Mouse (Mus musculus) gastrocnemius, adult 18-20 months (tissue): ENCODE data around the gene Tjp1. TPM values are rescaled to one million over a fixed set of nuclear protein-coding genes. Genes with fewer than 3 reads are reported as not detected.

Experiments used
- DNase-seq: peaks from one replicate; pipeline ENCODE4 v3.0.0; 2021; ENCODE audit warnings: low spot score
- total RNA-seq, 2 experiments: library from RNA; stranded (reverse); gene quantifications; 2 replicates each; pipeline ENCODE4 v1.2.3; 2021

The Tjp1 gene
- total RNA-seq, 2 experiments from 2014 or later: 14.9 to 16.6 TPM

DNA sequence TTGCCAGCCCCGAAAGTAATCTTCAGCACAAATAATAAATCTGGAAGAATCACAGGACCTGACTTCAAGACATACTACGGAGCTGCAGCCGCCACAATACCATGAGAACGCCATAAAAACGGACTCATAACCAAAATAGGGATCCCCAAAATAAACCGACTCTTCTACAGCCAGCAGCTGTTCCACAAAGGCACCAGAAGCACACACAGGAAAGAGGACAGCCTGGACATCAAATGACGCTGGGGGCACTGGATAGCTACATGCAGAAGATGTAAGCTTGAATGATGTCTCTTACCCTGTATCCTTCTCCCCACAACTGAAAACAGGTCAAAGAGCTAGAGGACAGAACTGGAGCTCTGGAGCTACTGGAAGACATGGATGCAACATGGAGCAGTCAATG, 138.0 kb downstream of the Tjp1 start:
- no peak for DNase-seq

DNA sequence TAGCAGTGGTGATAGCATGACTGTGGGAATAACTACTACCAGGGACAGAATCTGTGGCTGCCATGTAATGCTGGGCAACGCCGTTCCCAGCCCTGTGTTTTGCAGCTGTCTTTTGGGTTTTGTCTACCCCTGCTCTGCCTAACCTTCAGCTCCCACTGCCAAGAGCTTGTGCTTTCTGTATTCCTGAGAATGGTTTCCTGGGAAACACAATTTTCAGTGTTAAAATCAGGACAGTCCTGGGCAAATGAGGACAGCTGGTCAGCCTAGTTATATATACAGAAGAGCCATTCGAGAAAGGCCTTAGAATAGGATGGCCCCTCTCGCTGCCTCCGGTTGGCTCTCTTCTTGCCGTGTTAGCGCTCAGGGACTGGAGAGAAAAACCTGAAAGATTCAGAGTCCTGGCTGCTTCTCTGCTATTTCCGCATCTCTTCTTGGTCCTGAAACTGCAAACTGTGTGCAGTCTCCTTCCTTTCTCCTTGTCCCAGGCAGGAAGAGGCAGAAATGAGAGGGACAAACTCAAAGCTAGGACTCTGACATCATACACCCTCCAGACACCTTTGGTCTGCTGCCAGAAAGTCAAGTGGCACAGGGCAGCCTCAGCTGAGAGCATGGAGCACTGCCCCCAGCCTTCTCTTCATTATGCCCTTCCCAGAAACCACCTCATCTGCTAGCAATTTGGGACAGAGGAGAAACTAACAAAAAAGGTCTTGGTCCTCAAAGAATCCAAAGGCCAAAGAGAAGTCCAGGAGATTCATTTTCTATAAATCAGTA, 139.2 kb downstream of the Tjp1 start:
- DNase-seq: no peak

DNA sequence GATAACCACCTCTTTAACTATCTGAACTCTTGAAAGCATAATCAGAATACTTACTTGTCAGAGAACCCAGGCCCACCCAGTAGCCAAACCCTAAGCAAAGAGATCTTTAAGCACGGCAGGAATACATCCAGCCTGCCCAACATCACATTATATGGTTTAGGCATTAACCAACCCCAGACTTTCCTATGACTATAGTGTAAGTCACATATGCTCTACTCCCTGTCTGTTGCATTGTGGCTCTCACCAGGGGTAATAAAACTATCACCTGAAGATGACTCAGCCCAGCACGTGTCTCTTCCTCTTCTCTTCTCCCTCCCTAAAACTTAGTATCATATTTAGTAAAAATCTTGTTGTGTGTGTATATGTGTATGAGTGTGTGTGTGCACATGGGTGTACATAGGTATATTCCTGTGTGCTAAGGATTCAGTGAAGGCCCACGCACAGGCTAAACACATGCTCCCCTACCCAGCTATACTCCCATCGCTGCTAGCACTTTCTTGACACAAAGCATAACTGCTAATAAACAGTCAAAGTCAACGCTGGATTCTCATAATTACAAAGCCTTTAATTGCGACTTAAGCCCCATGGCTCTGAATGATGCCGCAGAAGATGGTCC, 139.9 kb downstream of the Tjp1 start:
- DNase-seq: no peak

DNA sequence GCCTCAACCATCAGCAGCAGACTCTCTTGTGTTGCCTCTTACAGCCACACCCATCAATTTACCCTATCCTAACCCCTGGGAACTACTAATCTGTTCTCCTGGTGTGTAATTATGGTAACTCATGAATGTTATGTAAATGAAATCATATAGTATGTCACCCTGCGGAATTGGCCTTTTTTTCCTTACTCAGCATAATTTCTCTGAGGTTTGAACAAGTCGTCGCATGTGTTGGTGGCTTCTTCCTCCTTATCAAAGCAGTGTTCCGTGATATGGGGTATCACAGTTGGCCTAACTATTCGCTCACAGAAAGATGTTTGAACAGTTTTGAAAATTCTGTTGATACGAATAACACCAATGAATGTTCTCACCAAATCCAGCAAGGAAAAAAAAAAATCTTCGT, 142.8 kb downstream of the Tjp1 start:
- DNase-seq: no peak

DNA sequence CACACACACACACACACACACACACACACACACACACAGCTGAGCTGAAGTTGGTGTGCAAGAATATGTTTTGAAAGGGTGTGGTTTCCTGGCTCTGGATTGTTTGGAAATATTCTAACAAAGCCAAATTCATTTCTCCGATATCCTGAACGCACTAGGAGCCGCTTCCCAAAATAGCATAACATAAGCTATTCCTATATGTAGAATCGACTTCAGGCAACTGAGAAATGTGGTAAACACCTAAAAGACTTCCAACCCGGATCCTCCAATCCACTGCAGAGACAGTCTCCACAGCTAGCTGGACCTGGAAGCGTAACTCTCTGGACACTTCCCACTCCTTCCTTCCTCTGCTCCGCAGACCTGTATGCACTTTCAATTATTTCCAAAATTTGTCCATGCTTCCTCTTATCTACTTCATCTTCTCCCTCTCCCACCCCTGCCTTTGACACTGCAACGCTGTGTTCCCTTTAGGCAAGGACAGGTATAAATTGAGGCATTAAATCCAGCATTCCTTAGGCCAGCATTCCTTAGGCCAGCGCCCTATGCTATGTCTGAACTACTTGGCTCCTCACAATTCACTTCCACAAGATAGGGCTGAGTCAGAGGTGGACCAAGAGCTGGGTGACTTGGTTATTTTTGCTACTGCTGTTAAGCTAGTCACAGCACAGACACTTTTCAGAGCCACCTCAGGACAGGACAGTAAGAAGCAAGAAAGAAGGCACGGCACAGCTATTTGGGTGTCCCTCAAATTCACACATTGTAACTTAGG, 144.9 kb downstream of the Tjp1 start:
- DNase-seq: no peak

DNA sequence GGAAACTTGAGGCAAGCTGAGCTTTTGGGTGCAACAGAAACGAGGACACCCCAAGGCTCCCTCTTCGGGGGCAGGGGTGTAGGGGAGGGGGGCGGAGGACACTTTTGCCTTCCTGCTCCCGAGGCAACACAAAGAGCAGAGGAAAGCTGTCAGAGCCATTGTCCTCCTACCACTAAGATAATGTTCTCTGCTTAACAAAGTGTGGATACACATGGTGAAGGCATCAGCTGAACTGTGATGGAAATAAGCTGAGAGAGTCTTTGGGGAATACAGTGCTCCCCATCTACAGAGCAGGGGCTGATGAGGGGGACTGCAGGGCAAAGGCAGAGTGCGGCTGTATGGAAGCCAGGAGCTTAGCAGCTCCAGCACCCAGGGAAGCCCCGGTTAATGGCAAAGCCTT, 145.7 kb downstream of the Tjp1 start:
- DNase-seq: no peak

DNA sequence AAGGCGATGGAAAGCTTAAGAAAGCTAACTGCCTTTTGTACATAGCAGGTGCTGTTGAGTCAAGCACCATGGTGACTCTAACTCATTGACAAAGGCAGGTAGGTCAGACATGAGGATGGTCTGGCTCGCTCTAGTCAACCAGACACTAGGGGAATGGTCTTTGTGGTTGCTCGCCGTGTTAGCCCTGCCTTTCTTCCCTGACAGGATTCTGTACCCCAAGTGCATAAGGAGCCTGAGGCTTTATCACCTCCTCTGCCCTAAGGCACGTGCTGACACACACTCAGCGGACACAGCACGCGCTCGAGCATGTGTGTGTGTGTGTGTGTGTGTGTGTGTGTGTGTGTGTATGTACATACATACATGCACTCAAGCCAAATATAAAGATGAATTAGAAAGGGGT, 146.9 kb downstream of the Tjp1 start:
- DNase-seq: no peak

DNA sequence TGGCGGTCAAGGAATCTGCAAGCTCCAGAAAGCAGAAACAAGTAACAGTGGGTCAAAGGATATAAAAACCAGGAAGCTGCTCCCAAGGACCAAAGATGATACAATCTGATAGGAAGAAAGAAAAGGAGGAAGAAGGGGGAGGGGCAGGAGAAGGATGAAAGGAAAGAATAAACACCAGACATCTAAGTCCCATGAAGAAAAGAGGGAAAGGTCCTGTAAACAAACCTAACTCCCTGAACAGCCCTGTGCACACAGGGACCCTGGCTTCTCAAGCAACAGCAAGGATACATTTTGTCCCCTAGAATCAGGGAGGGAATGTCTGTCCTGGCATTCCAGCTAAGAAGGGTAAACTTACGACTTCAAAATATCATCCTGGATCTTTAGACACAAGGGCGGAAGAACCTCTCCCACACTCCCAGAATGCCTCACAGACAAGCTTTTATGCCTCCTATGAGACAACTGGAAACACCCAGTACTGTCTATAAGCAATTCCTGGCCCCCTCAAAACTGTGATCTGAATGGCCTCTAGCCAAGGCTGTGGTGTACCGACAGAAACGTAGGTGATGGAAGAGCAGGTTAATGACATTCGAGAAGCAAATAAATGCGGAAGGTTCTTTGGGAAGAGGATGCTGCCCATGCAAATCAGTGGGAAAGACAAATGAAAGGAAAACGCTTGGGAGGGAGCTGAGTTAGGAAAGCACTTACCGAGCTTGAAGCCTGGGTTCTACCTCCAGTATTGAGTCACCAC, 148.6 kb downstream of the Tjp1 start:
- DNase-seq: no peak

DNA sequence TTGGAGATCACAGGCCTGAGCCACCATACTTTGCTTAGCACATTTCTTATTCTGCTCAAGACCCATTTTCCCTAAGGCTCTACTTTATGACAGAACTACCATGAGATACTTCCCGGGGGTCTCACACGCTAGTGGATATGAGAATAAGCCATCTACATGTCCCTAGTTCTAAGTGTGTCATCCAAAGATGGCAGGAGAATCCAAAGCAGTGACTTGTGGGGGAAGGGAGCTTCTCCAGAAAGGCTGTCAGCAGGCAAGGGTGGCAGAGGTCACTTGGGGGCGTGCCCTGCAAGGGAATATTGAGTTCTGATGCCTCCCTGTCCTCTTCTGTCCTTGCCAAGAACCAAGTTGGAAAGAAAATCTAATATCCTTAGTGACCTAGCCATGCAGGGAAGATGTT, 150.1 kb downstream of the Tjp1 start:
- DNase-seq: no peak

DNA sequence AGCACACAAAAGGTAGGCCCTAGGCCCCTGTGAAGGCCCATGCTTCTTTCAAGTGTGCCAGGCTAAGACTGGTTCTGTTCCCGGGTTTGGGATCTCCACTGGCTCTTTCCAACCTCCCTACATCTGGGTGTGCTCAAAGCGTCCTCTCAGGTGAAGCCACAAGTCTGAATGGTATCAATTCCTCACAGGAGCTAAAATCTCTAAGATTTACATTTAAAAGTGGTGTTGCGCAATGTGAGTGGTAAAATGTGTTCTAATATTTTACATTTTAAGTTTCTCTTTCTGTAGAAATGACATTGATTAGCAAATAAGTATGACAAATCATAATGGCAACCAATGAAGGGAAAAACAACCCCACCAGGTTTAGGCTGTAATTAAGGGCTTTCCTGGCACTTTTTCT, 152.0 kb downstream of the Tjp1 start:
- no peak for DNase-seq

DNA sequence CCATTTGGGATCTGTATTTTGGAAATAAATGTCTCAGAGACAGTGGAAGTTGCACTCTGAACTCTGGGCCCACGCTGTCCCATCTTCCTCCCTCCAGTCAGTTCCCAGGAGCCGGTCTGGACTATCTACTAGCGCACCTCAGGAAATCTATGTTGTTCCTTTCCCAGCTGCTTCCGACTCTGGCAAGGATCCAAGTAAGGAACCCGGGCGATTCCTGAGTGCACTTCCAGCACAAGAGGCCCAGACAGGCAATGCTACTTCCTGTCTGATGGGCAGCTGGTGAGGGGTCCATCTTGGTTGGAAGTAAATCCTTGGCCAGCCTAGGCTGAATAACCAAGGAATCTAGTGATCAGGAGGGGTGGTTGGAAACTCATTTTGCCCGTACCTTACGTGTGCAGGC, 152.4 kb downstream of the Tjp1 start:
- DNase-seq: no peak

DNA sequence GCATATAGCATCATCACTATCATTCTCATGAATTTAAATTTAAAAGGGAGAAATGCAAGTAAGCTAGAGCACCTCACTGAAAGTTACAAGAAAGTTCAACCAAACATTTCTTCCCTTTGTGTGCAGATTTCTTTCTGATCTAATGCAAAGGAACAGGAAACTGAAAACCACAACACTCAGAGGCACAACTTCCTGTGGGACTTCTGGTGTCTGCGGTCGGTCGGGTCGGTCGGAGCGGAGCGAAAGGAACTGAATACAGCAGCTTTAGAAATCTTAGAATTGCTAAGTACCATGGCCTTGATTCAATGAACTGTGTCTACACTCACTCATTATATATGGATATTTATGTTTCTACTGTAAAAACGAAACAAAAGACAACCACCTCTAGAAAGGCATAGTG, 154.2 kb downstream of the Tjp1 start:
- no peak for DNase-seq

DNA sequence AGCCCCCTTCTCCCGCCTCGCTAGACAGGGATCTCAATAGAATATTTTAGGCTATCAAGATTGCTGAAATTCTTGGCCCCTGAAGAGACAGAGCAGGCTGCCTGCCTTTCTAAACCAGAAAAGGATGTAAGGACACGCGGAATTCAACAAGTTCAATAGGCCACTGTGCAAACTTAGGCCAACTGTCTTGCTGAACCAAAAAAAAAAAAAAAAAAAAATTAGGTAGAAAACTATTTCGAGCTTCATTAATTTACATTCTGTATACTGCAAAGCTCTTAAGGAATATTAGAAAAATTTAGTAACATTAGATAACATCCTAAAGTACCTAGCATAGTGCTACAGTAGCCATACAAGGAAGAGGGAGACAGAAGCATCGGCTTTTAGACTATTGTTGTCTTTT, 155.8 kb downstream of the Tjp1 start:
- DNase-seq: no peak

DNA sequence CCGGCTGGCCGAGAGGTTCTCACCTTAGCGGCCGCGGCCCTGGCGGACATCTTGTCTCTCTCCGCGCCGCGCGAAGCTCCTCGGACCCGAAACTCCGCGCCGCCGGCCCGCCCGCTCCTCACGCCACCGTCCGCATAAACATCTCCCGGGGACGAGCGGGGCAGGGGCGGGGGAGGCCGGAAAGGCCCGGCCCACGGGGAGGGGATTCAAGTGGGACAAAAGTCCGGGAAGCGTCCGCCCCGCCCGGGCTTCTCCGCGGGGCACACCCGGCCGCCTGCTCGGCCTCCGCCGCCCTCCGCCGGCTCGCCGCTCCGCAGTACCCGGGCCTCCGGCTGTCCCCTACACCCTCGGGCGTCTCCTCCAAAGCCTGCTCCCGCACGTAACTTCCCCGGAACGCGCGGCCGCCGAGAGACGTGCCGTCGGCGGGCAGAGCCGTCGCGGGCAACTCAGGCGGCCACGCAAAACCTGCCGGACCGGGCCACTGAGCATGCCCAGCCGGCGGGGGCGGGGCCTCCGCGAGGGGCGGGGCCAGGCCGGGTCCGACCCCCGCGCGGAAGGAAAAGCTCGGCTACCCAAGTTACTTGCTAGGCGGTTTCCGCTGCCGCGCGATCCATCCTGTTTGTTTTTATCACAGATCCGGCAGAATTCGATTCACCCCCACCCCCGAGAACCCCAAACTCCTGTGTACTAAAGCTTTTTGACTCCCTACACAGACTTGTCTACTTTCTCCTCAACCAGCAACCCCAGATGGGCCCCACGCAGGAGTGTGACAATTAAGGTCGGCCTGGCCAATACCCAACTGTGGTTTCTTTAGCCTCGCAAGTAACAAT, 156.6 kb downstream of the Tjp1 start:
- DNase-seq: peak; percentile 84

DNA sequence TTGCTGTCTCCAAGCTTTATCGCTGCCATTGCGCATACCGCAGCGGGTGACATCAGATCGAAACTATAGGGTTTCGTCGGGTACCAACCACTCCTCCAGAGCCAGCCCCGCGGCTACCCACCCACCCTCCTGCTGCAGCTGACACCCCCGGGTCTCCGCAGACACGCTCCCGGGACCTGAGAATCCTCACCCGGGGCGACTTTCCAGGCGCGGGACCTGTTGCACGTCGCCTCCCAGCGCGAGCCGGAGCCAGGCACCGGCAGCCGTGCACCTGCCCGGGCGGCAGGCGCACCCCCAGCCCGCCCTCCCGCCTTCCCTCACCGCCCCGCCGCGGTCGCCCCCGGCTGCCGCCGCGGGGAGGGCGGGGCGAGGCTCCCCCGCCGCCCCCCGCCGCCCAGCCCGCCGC, 157.2 kb downstream of the Tjp1 start:
- peak; percentile 21 for DNase-seq

DNA sequence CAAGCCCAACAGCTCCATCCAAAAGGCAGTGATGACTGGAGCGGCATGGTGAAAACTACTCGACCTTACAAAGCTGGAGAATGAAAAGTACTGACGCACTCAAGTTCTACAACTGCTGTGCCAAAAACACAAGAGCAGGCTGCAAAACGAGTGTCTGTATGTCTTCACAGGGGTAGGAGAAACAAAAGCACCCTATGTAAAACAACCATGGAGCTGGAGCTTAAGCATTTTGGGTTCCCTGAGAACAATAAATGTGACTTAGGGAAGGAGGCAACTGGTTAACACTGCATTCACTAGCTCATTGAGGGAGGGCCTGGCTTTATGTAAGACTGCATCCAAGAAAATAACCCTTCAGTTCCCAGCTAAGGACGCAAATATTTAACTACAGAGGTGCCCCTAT, 158.5 kb downstream of the Tjp1 start:
- DNase-seq: no peak

DNA sequence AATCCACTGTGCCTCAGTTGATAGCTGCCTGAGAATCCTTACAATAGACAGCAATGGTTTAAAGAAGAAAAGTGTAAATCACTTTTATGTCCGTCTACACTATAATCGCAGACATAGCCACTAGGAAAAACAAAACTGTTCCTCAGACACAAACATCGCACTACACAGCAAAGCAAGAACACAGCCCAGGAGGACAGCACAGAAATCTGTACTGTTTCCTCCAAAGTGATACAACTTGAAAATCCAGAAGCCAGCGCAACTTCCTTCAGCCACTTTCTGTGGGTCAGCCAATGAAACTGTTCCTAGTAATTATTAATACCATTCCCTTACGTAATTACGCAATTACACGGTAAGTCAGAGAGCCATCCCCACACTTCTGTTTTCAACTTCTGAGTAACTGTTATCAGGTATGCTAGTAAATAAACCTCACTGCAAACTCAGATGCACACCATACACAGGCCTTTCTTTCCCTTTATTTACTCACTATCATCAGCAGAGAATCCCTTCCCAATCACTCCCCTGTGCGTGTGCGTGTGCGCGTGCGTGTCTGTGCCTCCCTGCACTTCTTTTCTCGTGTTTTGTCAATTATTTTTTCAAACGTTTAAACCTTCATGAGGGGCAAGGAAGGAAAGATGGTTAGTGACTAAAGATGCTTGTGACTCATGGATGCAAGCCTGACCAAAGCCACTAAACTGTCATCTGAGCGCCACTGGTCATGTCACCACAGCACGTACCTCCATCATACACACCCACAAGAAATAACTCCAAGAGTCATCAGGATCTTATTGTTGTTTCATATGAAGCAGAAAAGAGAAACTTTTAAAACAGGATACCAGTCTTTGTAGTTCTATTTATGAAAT, 160.0 kb downstream of the Tjp1 start:
- no peak for DNase-seq

DNA sequence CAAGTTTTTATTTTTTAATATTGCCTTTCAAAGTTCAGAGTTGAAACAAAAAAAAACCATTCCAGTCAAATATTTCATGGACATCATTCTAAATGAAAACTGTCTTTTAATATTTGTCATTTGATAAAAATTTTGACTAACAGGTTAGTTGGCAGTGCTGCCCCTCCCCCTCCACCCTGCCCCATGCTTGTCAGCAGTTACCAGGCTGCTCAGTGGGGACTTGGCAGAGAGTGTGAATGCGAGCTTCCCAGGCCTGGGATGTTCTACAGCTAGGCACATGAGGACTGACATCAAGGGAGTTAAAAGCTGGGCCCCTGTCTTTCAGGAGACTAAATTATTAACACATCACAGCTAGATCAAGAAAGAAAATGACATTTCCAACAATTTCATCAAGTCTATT, 161.4 kb downstream of the Tjp1 start:
- no peak for DNase-seq

DNA sequence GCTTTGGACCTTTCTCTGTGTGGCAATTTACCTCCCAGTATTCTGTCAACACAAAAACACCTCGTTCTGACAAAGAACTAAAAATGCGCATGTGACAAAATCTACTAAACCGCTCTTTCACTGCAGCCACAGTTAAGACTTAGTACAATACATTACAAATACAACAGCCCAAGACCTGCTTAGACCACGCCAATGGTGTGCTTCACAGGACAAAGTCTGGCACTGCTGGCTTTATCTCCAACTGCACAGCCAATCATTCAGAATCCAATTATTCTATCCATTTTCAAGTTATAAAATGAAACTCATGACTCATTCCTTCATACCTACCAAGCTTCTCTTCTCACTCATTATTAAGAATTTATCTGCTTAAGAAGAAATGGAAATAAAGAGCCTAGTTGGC, 162.0 kb downstream of the Tjp1 start:
- no peak for DNase-seq

DNA sequence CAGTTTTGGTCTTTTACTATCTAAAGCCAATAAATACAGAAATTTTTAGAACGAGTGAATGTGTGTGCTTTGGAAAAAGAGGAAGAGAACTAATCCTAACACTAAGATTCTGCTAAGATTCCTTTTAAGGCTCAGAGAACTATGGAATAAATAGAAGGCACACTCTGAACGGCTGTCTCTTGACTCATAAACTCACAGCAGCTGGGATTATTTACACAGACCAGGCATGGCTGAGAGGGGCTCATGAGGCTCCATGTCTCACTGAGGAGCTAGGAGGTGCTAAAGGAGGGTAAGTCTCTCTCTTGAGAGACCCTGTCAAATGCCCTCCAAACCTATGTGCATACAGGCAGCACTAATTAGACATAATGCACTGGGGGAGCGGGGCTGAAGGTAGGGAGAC, 167.3 kb downstream of the Tjp1 start:
- no peak for DNase-seq
